Mouse (Mus musculus): ENCODE results near the gene Soat1. TPM values are rescaled to one million over a fixed set of nuclear protein-coding genes. Genes with fewer than 3 reads are reported as not detected.

Gene Soat1
- polyA plus RNA-seq, 1 experiment from 2014 or later, result 11.7 TPM

DNA sequence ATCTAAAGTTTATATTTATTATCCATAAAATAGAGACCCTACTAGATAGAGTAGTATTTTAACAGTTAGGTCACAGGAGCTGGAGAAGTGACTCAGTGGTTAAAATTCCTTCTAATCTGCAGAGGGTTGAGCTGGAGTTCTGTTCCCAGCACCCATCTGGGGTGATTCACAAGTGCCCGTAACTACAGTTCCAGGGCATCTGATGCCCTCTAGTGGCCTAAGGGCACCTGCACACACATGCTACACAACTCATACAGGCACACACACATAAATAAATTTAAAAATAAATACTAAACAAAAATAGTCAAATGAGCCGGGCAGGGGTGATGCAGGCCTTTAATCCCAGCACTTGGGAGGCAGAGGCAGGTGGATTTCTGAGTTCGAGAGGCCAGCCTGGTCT is 92.9 kb downstream of the Soat1 start:
- ATAC-seq (ENCODE audit: low FRiP score) (no peak), DNase-seq (ENCODE audit: low spot score) (no peak)
- H3K4me2 ChIP-seq (replicated peaks), result no peak overlapping the region
- no peak overlapping the region for H3K27ac ChIP-seq
- H3K4me1 ChIP-seq (replicated peaks; ENCODE audit: control insufficient read depth, insufficient read depth, low read length), result no peaks in the 10 kb centered on the region
- WGBS, result 96% methylated on average over 3 of the region's 3 CpGs
- no peaks in the 10 kb centered on the region for H3K9me3 ChIP-seq (ENCODE audit: control insufficient read depth, low read length)
- H3K27me3 ChIP-seq (ENCODE audit: control insufficient read depth, insufficient read depth, low read length), result no peaks in the 10 kb centered on the region
- H3K9ac ChIP-seq, result no peak overlapping the region
- H3K36me3 ChIP-seq (replicated peaks; ENCODE audit: control insufficient read depth, insufficient read depth), result no peaks in the 10 kb centered on the region
- H3K4me3 ChIP-seq (replicated peaks; ENCODE audit: low read length), result no peak overlapping the region

Other genes starting within 250 kb of the Soat1 start
- 0.92 and 1.8 TPM in 2 replicates for gene Tdrd5, start 170.7 kb downstream of the Soat1 start, polyA plus RNA-seq (2014; fragmentation: Nextera tagmentation; extraction: Ambion mirVana)
- gene Nphs2, start 163.6 kb downstream of the Soat1 start, polyA plus RNA-seq (2014; fragmentation: Nextera tagmentation; extraction: Ambion mirVana), result 0.08 and 0.35 TPM in 2 replicates
- gene Gm2000, start 108.3 kb downstream of the Soat1 start, polyA plus RNA-seq (2014; fragmentation: Nextera tagmentation; extraction: Ambion mirVana), result 509 and 614 TPM in 2 replicates
- 0.13 and 0.27 TPM in 2 replicates for gene Axdnd1, start 53.2 kb downstream of the Soat1 start, polyA plus RNA-seq (2014; fragmentation: Nextera tagmentation; extraction: Ambion mirVana)
- gene Gm10031, start 49.7 kb upstream of the Soat1 start, polyA plus RNA-seq (2014; fragmentation: Nextera tagmentation; extraction: Ambion mirVana), result 0.69 and 0.79 TPM in 2 replicates
- gene Abl2, start 84.5 kb upstream of the Soat1 start, polyA plus RNA-seq (2014; fragmentation: Nextera tagmentation; extraction: Ambion mirVana), result 8.1 and 9.2 TPM in 2 replicates
- gene Tor3a, start 200.0 kb upstream of the Soat1 start, polyA plus RNA-seq (2014; fragmentation: Nextera tagmentation; extraction: Ambion mirVana), result 4.5 TPM in 2 replicates
- 33.9 and 38.8 TPM in 2 replicates for gene Fam20b, start 244.8 kb upstream of the Soat1 start, polyA plus RNA-seq (2014; fragmentation: Nextera tagmentation; extraction: Ambion mirVana)